ENCODE assay signal across 20 mouse cellular contexts in genomic region chr1:186230476-186230875, GRCm38 (mm10).
DNase-seq lines count a peak whose midpoint lies in the region; ATAC-seq lines count a peak whose summit lies in the region.
"Had no signal": no experiment of that assay in that cellular context is flagged by ENCODE, and none has a peak within 500 bp of the region (broad histone marks: within the 10 kb centered on the region; RNA-seq: fewer than 3 reads in every experiment).

No protein-coding gene starts in this region.

- H3K4me2 ChIP-seq in lung, embryonic 16.5 days (ENCODE audit: low read depth, low read length) = no peak overlapping the region
- H3K4me2 ChIP-seq: embryonic facial prominence, embryonic 12.5 days; forebrain, embryonic 12.5 days had no signal

- H3K27ac ChIP-seq in lung, embryonic 16.5 days (ENCODE audit: low read length) = peak overlapping the region; percentile 10; the same call in 1 of the 2 replicates
- H3K27ac ChIP-seq: embryonic facial prominence, embryonic 12.5 days; forebrain, embryonic 10.5 days; forebrain, embryonic 12.5 days had no signal

- H3K27me3 ChIP-seq in lung, embryonic 16.5 days (ENCODE audit: control insufficient read depth, insufficient read depth, low read depth, low read length) = no peaks in the 10 kb centered on the region
- H3K27me3 ChIP-seq: embryonic facial prominence, embryonic 12.5 days; forebrain, embryonic 12.5 days had no signal

- ATAC-seq in lung, embryonic 16.5 days (ENCODE audit: low read depth) = no peak
- ATAC-seq: forebrain, embryonic 14.5 days; forebrain, embryonic 16.5 days had no signal

- no peaks in the 10 kb centered on the region for H3K4me1 ChIP-seq in lung, embryonic 16.5 days (replicated peaks; ENCODE audit: control insufficient read depth, insufficient read depth, low read length)
- H3K4me1 ChIP-seq: embryonic facial prominence, embryonic 12.5 days; forebrain, embryonic 10.5 days; forebrain, embryonic 12.5 days had no signal

- 68% methylated on average over 5 of the region's 5 CpGs for WGBS in lung, embryonic 16.5 days

- DNase-seq in heart, adult 11 months = peak; percentile 55
- no peak for DNase-seq in heart, adult 8-10 months (ENCODE audit: low spot score)
- no peak for DNase-seq in lung, postnatal 10 days
- DNase-seq: adrenal gland, adult 2 months; adrenal gland, postnatal 10 days; adrenal gland, postnatal 25 days; cerebellum, adult 11 months; cerebellum, adult 18-20 months; cerebellum, adult 8-10 months; cerebellum, adult 9-11 months; cerebellum, postnatal 14 days; cerebellum, postnatal 36 days; embryo, embryonic 11 days had no signal

- H3K4me3 ChIP-seq in lung, embryonic 16.5 days (ENCODE audit: low read length) = no peak overlapping the region
- H3K4me3 ChIP-seq: embryonic facial prominence, embryonic 12.5 days; erythroblast, embryonic 14.5 days; forebrain, embryonic 10.5 days; forebrain, embryonic 12.5 days had no signal

- H3K9me3 ChIP-seq in lung, embryonic 16.5 days (ENCODE audit: control insufficient read depth, low read length) = 0 out of 2 replicates have a peak, but pooled peaks cover 3% of the 10 kb centered on the region
- H3K9me3 ChIP-seq: embryonic facial prominence, embryonic 12.5 days had no signal

- no peaks in the 10 kb centered on the region for H3K36me3 ChIP-seq in lung, embryonic 16.5 days (ENCODE audit: control insufficient read depth, insufficient read depth, low read length)
- H3K36me3 ChIP-seq: embryonic facial prominence, embryonic 12.5 days; forebrain, embryonic 10.5 days; forebrain, embryonic 12.5 days had no signal

- H3K9ac ChIP-seq in lung, embryonic 16.5 days (ENCODE audit: low read length) = no peak overlapping the region
- H3K9ac ChIP-seq: embryonic facial prominence, embryonic 12.5 days; forebrain, embryonic 12.5 days had no signal
